In the genomic region with DNA sequence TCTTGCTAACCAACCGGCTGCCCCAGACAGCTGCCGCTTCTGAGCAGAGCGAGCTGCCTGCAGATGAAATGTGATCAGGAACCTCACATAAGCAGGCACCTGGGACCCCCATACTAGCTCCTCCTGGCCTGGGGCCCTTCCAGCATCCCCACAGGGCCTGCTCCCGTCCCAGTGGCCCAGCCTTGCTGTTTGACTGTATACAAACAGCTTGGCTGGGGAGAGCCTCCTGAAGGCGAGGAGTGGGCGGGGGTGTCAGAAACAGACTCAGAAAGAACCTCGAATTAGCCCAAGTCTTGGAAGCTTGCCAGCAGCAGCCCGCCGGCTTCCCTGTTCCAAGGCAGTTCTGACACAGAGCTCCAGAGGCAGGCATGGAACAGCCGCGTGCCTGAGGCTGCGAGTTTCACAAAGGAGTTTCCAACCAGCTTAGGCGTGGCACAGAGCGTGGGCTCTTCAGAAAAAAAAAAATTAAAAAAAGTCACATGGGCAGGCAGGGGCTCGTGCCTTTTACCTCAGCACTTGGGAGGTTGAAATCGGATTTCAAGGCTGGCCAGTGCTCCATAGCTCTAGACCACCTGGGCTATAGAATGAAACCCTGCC, we compare ENCODE assay signal across 9 mouse cellular contexts. TPM values are rescaled to one million over a fixed set of nuclear protein-coding genes. Genes with fewer than 3 reads are reported as not detected.
A peak's percentile ranks its signal among the peaks of the same experiment; 100 is the strongest.
DNase-seq lines count a peak whose midpoint lies in the region; ATAC-seq and TF ChIP-seq lines count a peak whose summit lies in the region.
"Had no signal": no experiment of that assay in that cellular context is flagged by ENCODE, and none has a peak within 500 bp of the region (broad histone marks: within the 10 kb centered on the region; RNA-seq: fewer than 3 reads in every experiment).

No protein-coding gene starts in this region.

- H3K9ac ChIP-seq in MEL (ENCODE audit: control insufficient read depth, low read depth, low read length, poor library complexity, severe bottlenecking) = peak overlapping the region; percentile 26
- no peak overlapping the region for H3K9ac ChIP-seq in midbrain, embryonic 13.5 days (replicated peaks)
- H3K9ac ChIP-seq: liver, embryonic 13.5 days had no signal

- H3K9me3 ChIP-seq in MEL (replicated peaks; ENCODE audit: insufficient read depth, low read length) = no peaks in the 10 kb centered on the region
- no peaks in the 10 kb centered on the region for H3K9me3 ChIP-seq in hindbrain, embryonic 10.5 days
- H3K9me3 ChIP-seq in midbrain, embryonic 13.5 days = no peaks in the 10 kb centered on the region
- H3K9me3 ChIP-seq: liver, embryonic 13.5 days had no signal

- TF ChIP-seq CTCF in MEL (IDR thresholded peaks at IDR 0.05 in 2 of 3, conservative IDR thresholded peaks at IDR 0.05 in 1 of 3; ENCODE audit: control insufficient read depth in 1 of 3, insufficient read depth in 1 of 3, low read depth in 2 of 3, low read length in 3 of 3, poor library complexity in 1 of 3, severe bottlenecking in 1 of 3) = no peak

- H3K27ac ChIP-seq in MEL (ENCODE audit: control insufficient read depth, low read depth, low read length) = no peak overlapping the region
- H3K27ac ChIP-seq in hindbrain, embryonic 10.5 days = peak overlapping the region; percentile 24
- peak overlapping the region; percentile 70 for H3K27ac ChIP-seq in midbrain, embryonic 13.5 days
- H3K27ac ChIP-seq: liver, embryonic 13.5 days had no signal

- H3K36me3 ChIP-seq in MEL (ENCODE audit: control insufficient read depth in 1 of 2, insufficient read depth in 2 of 2, low read length in 2 of 2) = peaks cover 0 to 26% of the 10 kb centered on the region in 2 experiments; a peak in 2 of 4 replicates
- no peaks in the 10 kb centered on the region for H3K36me3 ChIP-seq in hindbrain, embryonic 10.5 days
- no peaks in the 10 kb centered on the region for H3K36me3 ChIP-seq in midbrain, embryonic 13.5 days
- H3K36me3 ChIP-seq: liver, embryonic 13.5 days had no signal

- 57% methylated on average over 16 of the region's 16 CpGs for WGBS in hindbrain, embryonic 10.5 days
- WGBS in midbrain, embryonic 13.5 days = 26% methylated on average over 16 of the region's 16 CpGs

- H3K4me2 ChIP-seq in midbrain, embryonic 13.5 days (replicated peaks) = no peak overlapping the region
- H3K4me2 ChIP-seq: liver, embryonic 13.5 days had no signal

- H3K79me2 ChIP-seq in MEL (ENCODE audit: control insufficient read depth, insufficient read depth, low read length, poor library complexity) = no peaks in the 10 kb centered on the region

- no peak for TF ChIP-seq POLR2A in MEL (IDR thresholded peaks at IDR 0.05; ENCODE audit: control insufficient read depth in 1 of 2, insufficient read depth in 1 of 2, low read depth in 1 of 2, low read length in 2 of 2, poor library complexity in 1 of 2)

- H3K4me1 ChIP-seq in MEL (ENCODE audit: control insufficient read depth in 1 of 2, insufficient read depth in 2 of 2, low read length in 2 of 2) = peaks cover 21 to 47% of the 10 kb centered on the region in 2 experiments
- H3K4me1 ChIP-seq in hindbrain, embryonic 10.5 days (replicated peaks) = peaks cover 73% of the 10 kb centered on the region
- peaks cover 61% of the 10 kb centered on the region for H3K4me1 ChIP-seq in midbrain, embryonic 13.5 days (replicated peaks)

- peak; percentile 70 for DNase-seq in MEL (ENCODE audit: low read depth, low spot score)
- peak; percentile 72 for DNase-seq in adrenal gland, postnatal 36 days
- DNase-seq in frontal cortex, adult 2 months (ENCODE audit: extremely low spot score in 1 of 2, low spot score in 1 of 2) = peak; percentile 97 to 98
- DNase-seq in hindbrain, embryonic 10.5 days (ENCODE audit: low spot score) = peak; percentile 38
- DNase-seq in left cerebral cortex, adult 18-20 months (ENCODE audit: low spot score in 2 of 2) = peak; percentile 97 to 98
- peak; percentile 68 to 82 for DNase-seq in urinary bladder, postnatal 4 days (ENCODE audit: low spot score in 2 of 2)
- DNase-seq: liver, embryonic 13.5 days had no signal

- no peak for TF ChIP-seq EP300 in MEL (IDR thresholded peaks at IDR 0.05; ENCODE audit: low read depth in 1 of 2, low read length in 2 of 2)

- ATAC-seq in midbrain, embryonic 13.5 days = peak; percentile 85
- no peak for ATAC-seq in erythroblast, adult 5-6 weeks (replicated peaks; ENCODE audit: low FRiP score, poor library complexity, severe bottlenecking)

- no peaks in the 10 kb centered on the region for H3K27me3 ChIP-seq in MEL (ENCODE audit: control insufficient read depth in 1 of 2, insufficient read depth in 2 of 2, low read length in 2 of 2)
- H3K27me3 ChIP-seq in hindbrain, embryonic 10.5 days (ENCODE audit: insufficient read depth, poor library complexity, severe bottlenecking) = no peaks in the 10 kb centered on the region
- no peaks in the 10 kb centered on the region for H3K27me3 ChIP-seq in midbrain, embryonic 13.5 days
- H3K27me3 ChIP-seq: liver, embryonic 13.5 days had no signal

- H3K4me3 ChIP-seq in MEL (ENCODE audit: control insufficient read depth in 1 of 2, insufficient read depth in 1 of 2, low read depth in 2 of 2, low read length in 2 of 2) = no peak overlapping the region
- H3K4me3 ChIP-seq in hindbrain, embryonic 10.5 days = no peak overlapping the region
- H3K4me3 ChIP-seq in midbrain, embryonic 13.5 days (replicated peaks) = no peak overlapping the region
- H3K4me3 ChIP-seq: liver, embryonic 13.5 days had no signal

- no peak for TF ChIP-seq RAD21 in MEL (IDR thresholded peaks at IDR 0.05; ENCODE audit: low read depth, low read length)

TF ChIP-seq in MEL, 35 proteins besides CTCF, POLR2A, EP300 and RAD21 (continues in another document):
- no peak for TF ChIP-seq CHD1 (IDR thresholded peaks at IDR 0.05; ENCODE audit: low read depth, low read length)
- TF ChIP-seq ZKSCAN1 (IDR thresholded peaks at IDR 0.05; ENCODE audit: low read depth, low read length) = no peak
- no peak for TF ChIP-seq MAFK (IDR thresholded peaks at IDR 0.05; ENCODE audit: borderline replicate concordance, low read depth, low read length)
- no peak for TF ChIP-seq ZMIZ1 (IDR thresholded peaks at IDR 0.05; ENCODE audit: low read depth, low read length)
- no peak for TF ChIP-seq E2F4 (IDR thresholded peaks at IDR 0.05; ENCODE audit: borderline replicate concordance, low read depth, low read length)
- peak; percentile 60; the same call in 1 of the 2 replicates for TF ChIP-seq USF1 (IDR thresholded peaks at IDR 0.05; ENCODE audit: low read depth, low read length)
- TF ChIP-seq TCF12 (IDR thresholded peaks at IDR 0.05; ENCODE audit: low read depth, low read length) = no peak
- TF ChIP-seq SIN3A (IDR thresholded peaks at IDR 0.05; ENCODE audit: low read length) = 0 out of 2 replicates have a peak, but pooled peaks have one; percentile 19
- no peak for TF ChIP-seq POLR2AphosphoS2 (IDR thresholded peaks at IDR 0.05; ENCODE audit: low read length)
- TF ChIP-seq UBTF (IDR thresholded peaks at IDR 0.05; ENCODE audit: borderline replicate concordance, insufficient read depth, low read depth, low read length) = no peak
- no peak for TF ChIP-seq ETS1 (IDR thresholded peaks at IDR 0.05; ENCODE audit: low read depth, low read length)
- peak; percentile 85 for TF ChIP-seq ZNF384 (IDR thresholded peaks at IDR 0.05; ENCODE audit: low read depth, low read length)
- TF ChIP-seq HCFC1 (IDR thresholded peaks at IDR 0.05; ENCODE audit: low read depth, low read length) = no peak
- TF ChIP-seq MAX (IDR thresholded peaks at IDR 0.05; ENCODE audit: low read length) = peak; percentile 32; the same call in 1 of the 2 replicates
- no peak for TF ChIP-seq USF2 (IDR thresholded peaks at IDR 0.05; ENCODE audit: borderline replicate concordance in 1 of 2, insufficient read depth in 1 of 2, low read depth in 1 of 2, low read length in 2 of 2)

RNA-seq across cellular contexts. Expression of a gene that starts 36.2 kb away (rescaled TPM):
- 3.0 and 4.4 TPM in 2 replicates for total RNA-seq in MEL (2012; rRNA removed)
- polyA plus RNA-seq in MEL (2012; ENCODE audit: insufficient read depth in 1 of 2, insufficient read length in 2 of 2, low read depth in 1 of 2, low replicate concordance in 2 of 2, missing spikeins in 1 of 2) = 1 to 10 TPM in 1 of 2 experiments, not detected in 1; 4.1 TPM
- total RNA-seq in adrenal gland, postnatal 36 days (2021) = 1 to 10 TPM; 7.7 to 7.9 TPM
- polyA plus RNA-seq in frontal cortex, adult 2 months (2012; rRNA removed) = 18.6 and 22.0 TPM in 2 replicates
- polyA plus RNA-seq in hindbrain, embryonic 10.5 days (2016; fragmentation: Nextera tagmentation; extraction: Ambion mirVana) = 4.4 and 6.0 TPM in 2 replicates
- total RNA-seq in left cerebral cortex, adult 18-20 months (2021) = 10 to 100 TPM in 1 of 2 experiments, 1 to 10 TPM in 1; 9.0 to 10.4 TPM
- 6.0 and 8.9 TPM in 2 replicates for polyA plus RNA-seq in midbrain, embryonic 13.5 days (2015; fragmentation: Nextera tagmentation; extraction: Ambion mirVana)
- total RNA-seq in erythroblast, adult 5-6 weeks (2015; ENCODE audit: low replicate concordance) = 2.9 TPM in 1 of 2 replicates, not detected in the other
- 0.28 TPM in 1 of 2 replicates, not detected in the other for total RNA-seq in erythroblast, adult 5-6 weeks (2017; ENCODE audit: low replicate concordance)

RNA-seq across cellular contexts. Expression of a gene that starts 36.4 kb away (rescaled TPM):
- 119 and 140 TPM in 2 replicates for total RNA-seq in MEL (2012; rRNA removed)
- 100 to 1,000 TPM; 114 to 379 TPM for polyA plus RNA-seq in MEL (2012; ENCODE audit: insufficient read depth in 1 of 2, insufficient read length in 2 of 2, low read depth in 1 of 2, low replicate concordance in 2 of 2, missing spikeins in 1 of 2)
- 100 to 1,000 TPM; 106 to 114 TPM for total RNA-seq in adrenal gland, postnatal 36 days (2021)
- 83.4 and 84.4 TPM in 2 replicates for polyA plus RNA-seq in frontal cortex, adult 2 months (2012; rRNA removed)
- 138 and 144 TPM in 2 replicates for polyA plus RNA-seq in hindbrain, embryonic 10.5 days (2016; fragmentation: Nextera tagmentation; extraction: Ambion mirVana)
- 10 to 100 TPM; 64.6 to 64.7 TPM for total RNA-seq in left cerebral cortex, adult 18-20 months (2021)
- 121 and 124 TPM in 2 replicates for polyA plus RNA-seq in midbrain, embryonic 13.5 days (2015; fragmentation: Nextera tagmentation; extraction: Ambion mirVana)
- total RNA-seq in erythroblast, adult 5-6 weeks (2015; ENCODE audit: low replicate concordance) = 27.1 and 49.3 TPM in 2 replicates
- 34.8 and 36.0 TPM in 2 replicates for total RNA-seq in erythroblast, adult 5-6 weeks (2017; ENCODE audit: low replicate concordance)

RNA-seq across cellular contexts. Expression of a gene that starts 55.7 kb away (rescaled TPM):
- 15.8 and 15.9 TPM in 2 replicates for total RNA-seq in MEL (2012; rRNA removed)
- 10 to 100 TPM in 1 of 2 experiments, not detected in 1; 21.8 TPM for polyA plus RNA-seq in MEL (2012; ENCODE audit: insufficient read depth in 1 of 2, insufficient read length in 2 of 2, low read depth in 1 of 2, low replicate concordance in 2 of 2, missing spikeins in 1 of 2)
- total RNA-seq in adrenal gland, postnatal 36 days (2021) = 10 to 100 TPM; 20.6 to 24.2 TPM
- 16.7 and 21.1 TPM in 2 replicates for polyA plus RNA-seq in frontal cortex, adult 2 months (2012; rRNA removed)
- polyA plus RNA-seq in hindbrain, embryonic 10.5 days (2016; fragmentation: Nextera tagmentation; extraction: Ambion mirVana) = 19.9 and 21.4 TPM in 2 replicates
- total RNA-seq in left cerebral cortex, adult 18-20 months (2021) = 10 to 100 TPM; 18.5 to 19.2 TPM
- 19.6 and 21.8 TPM in 2 replicates for polyA plus RNA-seq in midbrain, embryonic 13.5 days (2015; fragmentation: Nextera tagmentation; extraction: Ambion mirVana)
- 0.42 and 2.7 TPM in 2 replicates for total RNA-seq in erythroblast, adult 5-6 weeks (2015; ENCODE audit: low replicate concordance)
- total RNA-seq in erythroblast, adult 5-6 weeks (2017; ENCODE audit: low replicate concordance) = 0.42 and 3.6 TPM in 2 replicates

Comparison
In these comparisons a context has a peak if more than half of its experiments do, and no peak if none do; other contexts are left out.
1. DNase-seq: peak in every context shown above with its lines; median percentile 98 in frontal cortex, adult 2 months; 98 in left cerebral cortex, adult 18-20 months; 75 in urinary bladder, postnatal 4 days; 72 in adrenal gland, postnatal 36 days; 70 in MEL; 38 in hindbrain, embryonic 10.5 days.